Mouse (Mus musculus): ENCODE results near the gene Dnajc2.
A peak's percentile ranks its signal among the peaks of the same experiment; 100 is the strongest.

Dnajc2 gene

DNA sequence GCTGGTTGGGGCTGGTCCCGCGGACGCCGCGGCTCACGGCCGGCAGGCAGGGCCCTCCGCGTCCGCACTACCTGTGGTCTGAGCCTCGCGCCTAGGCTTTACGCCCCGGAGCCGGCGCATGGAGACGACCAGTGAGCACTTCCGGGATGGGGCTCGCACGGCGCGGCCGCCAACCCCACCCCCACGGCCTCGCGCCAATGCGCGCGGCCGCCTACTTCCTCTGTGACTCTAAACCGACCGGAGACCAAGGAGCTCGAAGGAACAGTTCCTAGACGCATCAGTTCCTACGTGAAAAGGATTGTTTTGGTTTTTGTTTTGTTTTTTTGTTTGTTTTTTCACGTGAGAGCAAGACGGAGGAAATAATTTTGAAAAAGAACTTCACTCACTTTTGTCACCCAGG lies at the start of gene Dnajc2, which contains the start of gene Psmc2:
TSS of gene Dnajc2 (minus strand) at position 199 of the 400 bp plus-strand sequence.
TSS of gene Psmc2 (plus strand) at position 231 of the 400 bp plus-strand sequence.
- peak; percentile 89 for DNase-seq

DNA sequence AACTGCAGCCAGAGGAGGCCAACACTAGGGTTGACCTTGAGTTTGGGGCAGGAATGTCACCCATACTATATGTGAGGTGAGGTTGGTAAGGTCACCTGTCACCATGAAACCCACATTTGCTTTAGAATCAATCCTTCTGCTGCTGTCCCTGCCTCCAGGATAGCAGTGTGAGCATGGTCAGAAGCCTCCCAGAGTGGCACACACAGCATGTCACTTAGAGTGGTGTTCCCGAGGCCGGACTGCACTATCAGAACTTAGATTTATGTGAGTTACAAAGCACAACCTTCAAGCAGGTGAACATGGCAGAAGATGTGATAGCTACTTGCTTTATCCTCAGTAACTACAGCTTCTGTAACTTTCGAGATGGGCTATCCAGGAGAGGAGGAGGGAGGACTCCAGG lies 46.7 kb upstream of the Dnajc2 start:
- DNase-seq: no peak

DNA sequence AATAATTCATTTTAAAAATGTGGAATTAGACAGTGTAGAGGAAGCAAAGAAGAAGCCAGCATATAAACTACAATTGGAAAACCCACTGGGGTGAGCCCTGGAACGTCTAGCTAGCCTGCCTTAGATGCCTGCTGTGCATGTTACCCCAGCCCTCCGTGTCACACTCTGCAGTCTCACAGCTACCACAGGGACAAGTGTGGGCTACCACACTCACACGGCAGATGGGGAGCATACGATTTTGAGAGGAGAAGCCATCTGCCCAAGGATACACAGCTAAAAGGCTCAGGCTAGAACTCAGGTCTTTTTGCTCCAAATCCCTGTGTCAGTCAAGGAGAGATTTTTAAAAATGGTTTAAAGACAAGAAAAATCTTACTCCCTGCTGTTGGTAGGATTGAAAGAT lies 43.8 kb upstream of the Dnajc2 start:
- no peak for DNase-seq

DNA sequence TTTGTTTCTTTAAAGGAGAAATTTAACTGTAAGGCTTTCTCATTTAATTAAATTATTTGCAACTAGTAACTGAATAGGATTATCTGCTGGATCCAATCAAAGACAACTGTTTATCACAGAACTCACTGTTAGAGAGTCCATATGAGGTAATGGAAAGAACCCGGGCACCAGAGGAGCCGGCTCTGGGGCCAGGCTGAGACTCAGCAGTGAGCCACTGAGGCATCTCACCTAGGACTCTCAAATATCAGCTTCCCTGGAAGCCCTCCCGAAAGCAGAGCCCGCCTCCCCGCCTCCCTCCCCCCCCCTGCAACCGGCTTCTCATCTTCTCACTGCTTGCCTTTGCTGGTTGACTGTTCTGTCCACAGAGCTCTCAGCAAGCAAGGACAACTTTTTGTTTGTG lies 42.6 kb upstream of the Dnajc2 start:
- DNase-seq: no peak

DNA sequence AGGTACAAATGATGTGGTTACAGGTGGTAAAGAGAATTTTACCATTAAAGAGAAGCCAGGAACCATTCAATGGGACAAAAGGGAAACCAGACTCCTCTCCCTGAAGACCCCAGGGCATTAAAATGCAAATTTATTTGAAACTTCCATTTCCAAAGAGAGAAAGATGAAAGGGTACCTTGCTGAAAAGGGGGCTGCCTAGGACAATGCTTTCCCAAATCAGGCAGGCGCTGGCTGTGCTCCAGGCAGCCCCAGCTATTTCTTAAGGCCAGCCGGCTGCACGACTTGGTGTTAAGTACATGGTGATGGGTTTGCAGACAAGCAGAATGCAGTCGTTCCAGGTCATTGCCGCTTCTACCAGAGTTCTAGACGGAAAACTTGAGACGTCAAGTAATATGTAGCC lies 41.3 kb upstream of the Dnajc2 start:
- no peak for DNase-seq

DNA sequence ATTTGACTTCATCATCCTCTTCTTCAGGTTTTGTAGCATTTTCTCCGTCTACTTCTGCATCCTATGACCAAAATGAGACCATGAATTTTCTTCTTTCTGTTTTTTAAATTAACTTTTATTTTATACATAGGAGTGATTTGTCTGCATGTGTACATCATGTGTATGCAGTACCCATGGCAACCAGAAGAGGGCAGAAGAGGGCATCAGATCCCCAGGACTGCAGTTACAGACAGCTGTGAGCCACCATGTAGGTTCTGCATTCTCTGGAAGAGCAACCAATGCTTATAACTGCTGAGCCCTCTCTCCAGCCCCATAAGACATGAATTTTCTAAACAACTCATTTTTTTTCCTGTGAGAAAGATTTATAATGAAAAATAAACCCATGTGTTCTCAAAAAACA lies 28.9 kb upstream of the Dnajc2 start:
- DNase-seq: peak; percentile 23

DNA sequence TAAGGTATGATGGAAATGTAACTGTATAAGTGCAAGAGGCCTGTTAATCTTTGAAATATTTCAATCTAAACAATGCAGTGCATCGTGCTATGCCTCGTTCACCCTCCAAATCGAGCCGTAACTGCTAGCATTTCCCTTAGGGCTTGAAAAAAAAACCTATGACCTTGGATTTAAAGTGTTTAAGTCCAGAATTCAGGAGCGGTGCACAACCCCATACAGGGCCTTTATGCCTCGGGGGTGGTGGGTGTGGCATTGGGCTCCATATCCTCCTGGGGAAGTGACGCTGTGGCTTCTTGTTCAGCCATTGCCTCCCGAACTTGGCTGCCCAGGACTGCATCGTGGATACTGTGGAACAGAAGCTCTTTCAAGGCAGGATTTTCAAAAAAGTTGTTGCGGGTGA lies 25.9 kb upstream of the Dnajc2 start:
- DNase-seq: no peak

DNA sequence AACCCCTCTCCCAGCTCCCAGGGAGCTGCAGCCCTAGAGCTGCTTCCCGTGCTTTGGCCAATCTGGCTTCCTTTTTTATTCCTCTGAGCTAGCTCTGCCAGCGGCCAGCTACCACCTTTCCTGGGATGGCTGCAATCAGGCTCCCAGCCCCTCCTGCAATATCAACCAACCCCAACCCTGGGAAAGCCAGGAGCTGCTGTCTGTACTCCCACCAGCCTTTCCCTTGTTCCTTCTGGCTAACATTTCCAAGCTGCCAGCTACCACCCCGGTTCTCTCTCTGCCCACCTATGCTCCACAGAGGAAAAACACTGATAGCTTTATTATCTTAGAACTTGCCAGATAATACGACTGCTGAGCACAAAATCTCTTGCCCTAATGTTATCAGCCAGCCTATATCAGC lies 19.8 kb upstream of the Dnajc2 start:
- no peak for DNase-seq

DNA sequence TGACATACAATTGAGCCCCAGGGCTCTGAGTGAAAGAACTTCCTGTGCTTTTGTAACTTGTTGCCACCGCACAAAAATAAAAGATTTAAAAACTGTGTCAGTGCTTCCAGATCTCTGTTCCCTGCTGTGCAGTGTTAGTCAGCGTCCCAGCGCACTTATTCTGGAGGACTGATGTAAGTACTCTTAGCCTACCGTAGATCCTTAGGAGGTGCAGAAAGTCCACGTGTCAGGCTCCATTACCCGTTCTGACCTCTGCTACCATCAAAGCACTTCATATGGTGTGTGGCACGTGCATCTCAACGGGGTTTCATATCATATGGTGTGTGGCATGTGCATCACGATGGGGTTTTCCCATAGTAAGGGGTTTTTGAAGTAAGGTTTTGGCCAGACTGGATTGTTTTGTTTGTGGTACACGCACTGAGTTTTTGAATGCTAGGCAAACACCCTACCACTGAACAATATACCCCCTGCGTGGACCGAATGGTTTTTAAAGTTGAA lies 18.7 kb upstream of the Dnajc2 start:
- DNase-seq: no peak

DNA sequence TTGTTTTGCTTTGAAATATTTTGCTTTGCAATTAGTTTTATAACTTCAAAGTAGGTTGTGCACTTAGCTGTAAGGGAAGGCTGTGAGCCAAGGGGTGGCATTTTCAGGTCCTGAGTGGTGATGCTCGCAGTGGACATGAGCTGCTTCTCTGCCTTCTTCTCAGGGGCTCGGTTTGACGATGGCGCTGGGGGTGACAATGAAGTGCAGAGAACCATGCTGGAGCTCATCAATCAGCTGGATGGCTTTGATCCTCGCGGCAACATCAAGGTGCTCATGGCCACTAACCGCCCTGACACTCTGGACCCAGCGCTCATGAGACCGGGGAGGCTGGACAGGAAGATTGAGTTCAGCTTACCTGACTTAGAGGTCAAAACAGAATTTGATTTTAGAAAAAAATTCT lies 17.9 kb upstream of the Dnajc2 start:
- no peak for DNase-seq

DNA sequence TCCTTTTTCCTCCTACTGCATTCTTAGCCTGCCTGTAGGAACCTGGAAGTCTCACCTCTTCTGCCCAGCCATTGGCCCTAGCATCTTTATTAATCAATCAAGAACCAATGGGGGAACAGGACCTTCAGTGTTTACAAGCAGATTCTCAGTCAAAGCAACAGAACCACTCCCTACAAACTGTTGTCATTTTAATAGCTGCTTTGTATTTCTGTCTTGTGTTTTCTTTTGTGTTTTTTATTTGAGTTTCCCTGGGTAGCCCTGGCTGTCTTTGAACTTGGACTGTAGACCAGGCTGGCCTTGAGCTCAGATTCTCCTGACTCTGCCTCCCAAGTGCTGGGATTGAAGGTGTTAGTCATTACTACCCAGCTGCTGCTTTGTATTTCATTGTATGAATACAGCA lies 7.1 kb upstream of the Dnajc2 start:
- no peak for DNase-seq

DNA sequence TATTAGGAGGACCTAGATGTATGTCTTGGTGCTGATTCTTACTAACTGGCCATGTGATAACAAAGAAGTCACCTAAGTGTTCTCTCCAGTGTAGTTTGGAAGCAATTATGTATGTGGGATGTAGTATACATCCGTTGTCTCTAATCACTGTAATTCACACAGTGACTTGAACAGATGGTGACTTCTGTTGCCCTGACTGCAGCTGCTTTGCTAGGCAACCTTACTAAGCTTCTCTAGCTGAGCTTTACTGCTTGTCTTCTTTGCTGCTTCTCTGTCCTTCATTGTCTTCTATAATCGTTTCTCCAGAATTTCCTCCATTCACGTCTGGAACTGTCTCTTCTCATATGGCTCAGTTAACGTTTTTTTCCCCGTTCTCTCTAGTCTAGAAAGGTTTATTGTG lies 4.0 kb upstream of the Dnajc2 start:
- no peak for DNase-seq

DNA sequence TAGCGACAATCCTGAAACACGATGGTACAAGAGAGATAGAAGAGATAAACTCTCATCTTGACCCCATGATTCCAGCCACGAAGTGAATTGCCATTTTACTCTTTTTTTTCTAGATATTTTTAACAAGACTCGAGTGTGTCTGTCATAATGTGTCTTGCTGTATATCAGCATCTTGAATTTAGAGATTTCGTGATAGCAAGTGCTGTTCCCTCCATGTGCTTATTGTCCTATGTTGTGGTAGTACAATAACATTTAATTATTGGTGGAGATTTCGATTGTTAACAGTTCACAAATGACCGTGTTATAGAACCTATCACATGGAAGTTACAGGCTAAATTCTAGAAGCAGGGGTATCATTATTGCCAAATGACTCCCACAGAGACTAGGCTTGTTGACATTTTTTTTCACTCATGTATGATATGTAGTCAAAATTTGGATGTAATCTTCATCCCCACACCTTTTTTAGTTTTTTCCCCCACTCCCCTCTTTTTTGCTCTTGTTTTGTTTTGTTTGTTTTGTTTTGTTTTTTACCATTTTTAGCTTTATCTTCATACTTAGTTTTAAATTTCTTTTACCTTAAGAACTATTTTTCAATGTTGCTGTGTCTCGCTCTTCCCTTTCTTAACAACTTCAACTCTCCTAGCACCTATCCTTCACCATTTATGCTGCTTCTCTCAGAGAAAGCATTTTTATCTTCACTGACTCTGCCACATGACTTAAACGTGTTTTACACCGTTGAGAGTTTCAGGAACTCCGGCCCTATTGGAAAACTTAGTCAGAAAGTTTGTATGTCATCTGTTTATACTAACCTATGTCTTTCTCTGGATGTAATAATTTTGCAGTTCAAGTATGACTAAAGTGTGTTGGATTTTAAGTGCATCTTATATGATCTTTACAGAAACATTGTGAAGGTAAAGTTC lies 2.4 kb upstream of the Dnajc2 start:
- no peak for DNase-seq

DNA sequence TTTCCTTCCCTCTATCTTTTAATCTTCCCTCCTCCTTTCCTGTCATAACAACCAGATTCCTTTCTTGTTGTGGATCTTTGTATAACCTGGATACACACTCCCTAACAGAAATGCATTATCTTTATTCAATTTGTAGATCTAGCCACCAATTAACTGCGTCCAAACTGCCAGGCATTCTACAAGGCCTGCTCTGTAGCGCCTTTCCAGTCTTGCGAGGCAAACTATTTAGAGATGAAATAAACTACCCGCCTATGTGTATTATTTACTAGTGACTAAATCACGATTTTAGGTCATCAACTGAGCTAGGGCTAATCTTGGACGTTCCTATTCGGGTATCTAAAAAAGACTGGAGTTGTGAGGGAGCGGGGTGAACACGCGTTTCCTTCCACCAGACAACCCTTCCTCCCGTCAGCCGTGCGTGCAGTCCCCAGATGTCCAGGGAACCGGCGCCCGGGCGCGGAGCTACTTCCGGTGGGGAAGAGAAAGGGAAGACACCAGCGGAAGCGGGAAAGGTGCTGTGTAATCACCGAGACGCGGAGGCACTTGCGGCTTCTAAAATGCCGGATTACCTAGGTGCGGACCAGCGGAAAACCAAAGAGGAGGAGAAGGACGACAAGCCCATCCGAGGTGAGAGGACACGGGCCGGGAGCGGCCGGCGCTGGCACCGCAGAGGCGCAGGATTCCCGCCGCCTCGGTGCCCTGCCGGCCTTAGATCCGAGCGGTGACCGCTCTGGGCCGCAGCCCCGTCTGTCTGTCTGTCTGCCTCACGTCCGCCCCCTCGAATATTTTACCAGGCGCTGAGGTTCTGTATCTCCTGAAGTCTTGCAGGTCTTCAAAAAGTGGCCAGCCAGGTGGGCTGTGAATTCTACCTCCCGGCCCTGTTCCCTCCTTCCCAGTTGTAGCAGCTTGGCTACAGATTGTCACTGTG lies 1.5 kb upstream of the Dnajc2 start:
- DNase-seq: peak; percentile 92

DNA sequence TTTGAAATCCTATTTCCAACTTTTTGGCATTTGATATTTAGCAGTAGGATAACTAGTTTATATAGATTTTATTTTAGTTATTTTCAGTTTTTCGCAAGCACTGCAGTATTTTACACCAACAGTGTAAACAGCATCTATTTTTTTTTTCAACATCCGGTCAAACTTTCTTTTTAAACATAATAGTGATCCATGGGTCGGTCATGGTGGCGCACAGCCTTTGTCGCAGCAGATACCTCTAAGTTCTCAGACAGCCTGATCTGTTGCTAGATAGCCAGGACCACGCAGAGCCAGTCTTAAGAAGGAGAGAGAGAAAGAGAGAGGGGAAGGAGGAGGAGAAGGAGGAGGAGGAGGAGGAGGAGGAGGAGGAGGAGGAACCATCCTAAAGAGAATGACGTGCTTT lies 725 bp upstream of the Dnajc2 start:
- no peak for DNase-seq

DNA sequence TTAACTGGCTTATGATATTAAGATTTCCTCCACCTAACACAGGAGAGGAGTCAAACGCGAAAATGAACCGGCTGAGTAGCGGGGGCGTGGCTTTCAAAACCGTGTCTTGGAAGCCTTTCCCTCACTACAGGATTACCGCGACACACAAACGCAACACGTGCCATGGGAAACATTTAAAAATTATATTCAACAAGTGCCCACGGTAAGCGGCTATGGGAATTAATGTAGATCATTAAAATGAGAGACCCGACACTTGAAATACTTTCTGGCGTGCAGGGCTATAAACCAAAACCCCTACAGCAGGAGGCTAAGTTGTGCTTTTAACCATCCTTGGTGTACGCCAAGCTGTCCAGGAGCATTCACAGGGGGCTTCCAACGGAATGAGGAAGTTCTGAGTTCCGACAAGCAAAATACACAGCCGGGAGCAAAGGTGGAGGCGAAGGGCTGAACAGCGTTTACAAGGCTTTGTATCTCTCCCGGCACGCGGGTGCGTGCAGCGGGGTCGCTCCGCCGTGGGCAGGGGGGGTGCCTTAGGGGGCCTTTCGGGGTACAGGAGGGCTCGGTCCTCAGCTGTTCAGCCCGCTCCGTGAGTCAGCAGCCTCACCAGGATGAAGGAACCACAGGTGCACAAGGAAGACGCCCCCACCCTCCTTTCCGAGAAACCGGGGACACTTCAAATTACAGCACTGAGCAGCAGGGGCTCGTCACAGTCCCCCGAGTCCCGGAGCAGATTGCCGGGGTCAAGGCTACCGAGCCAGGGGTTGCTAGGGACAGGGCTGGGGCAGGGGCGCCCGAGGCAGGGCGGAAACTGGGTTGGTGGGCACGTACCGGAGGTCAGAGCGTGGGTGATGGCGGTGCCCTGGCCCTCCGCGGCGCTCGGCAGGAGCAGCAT lies 644 bp downstream of the Dnajc2 start:
- peak; percentile 11 for DNase-seq

DNA sequence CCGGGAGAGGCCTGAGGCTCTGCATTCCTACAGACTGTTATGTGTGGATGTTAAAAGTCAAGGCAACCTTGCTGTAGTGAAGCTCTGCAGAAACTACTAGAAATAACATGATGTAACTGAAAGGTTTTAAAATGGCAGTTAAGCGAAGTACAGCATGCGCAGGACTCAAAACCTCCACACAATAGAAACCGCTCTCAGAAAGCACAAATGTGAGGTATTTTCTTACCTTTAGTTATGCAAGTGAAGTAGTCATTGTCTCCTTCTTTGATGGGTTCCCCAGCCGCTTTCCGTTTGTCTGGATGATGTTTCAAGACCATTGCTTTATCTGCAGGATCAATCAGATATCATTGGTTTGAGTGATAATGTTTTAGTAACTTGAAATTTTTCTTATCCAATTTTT lies 8.6 kb downstream of the Dnajc2 start:
- no peak for DNase-seq

DNA sequence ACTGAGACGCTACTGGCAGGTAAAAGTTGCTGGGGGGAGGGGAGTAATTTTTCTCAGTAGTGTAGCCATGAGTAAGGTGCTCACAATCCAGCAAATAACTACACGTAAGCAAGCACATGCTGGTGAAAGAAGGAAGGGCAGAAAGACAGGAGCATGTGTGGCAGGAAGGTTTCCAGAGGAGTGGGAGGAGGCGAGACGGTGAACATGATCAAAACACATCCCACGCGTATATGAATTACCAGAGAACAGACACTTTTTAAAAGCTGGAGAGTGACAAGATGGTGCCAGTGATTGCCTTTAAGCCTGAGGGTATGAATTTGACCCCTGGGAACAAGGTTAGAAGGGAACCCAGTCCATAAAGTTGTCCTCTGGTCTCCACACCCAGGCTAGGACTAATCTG lies 15.2 kb downstream of the Dnajc2 start:
- DNase-seq: no peak

DNA sequence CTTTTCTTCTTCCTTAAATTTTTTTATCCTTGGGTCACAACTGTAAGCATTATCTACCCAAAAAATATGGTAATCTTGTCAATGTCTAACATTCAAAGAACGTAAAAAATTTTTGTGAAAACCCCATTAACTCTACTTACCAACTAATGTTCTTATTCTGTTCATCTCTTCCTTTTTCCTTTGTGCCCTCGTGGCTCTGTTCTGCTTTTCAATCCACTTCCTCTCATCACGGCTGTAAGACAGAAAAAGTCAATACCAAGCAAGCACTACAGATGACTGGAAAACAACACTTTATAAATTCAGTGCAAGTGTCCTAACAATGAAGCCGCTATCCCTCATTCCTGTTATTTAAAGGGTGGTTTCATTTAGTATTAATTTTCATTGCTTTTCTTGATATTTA lies 16.5 kb downstream of the Dnajc2 start:
- no peak for DNase-seq

DNA sequence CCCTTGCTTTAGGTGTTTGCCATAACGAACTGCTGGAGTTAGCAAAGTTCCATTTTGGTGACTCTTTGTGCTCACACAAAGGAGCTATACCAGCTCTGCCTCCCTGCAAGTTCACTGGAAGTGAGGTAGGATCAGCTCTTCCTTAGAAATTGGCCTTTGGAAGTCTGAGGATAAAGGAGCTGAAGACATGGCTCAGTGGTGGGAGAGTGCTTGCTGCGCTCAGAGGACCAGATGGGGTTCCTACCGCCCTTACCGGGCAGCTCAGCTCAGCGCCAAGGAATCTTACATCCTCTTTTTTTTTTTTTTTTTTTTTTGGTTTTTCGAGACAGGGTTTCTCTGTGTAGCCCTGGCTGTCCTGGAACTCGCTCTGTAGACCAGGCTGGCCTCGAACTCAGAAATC lies 39.1 kb downstream of the Dnajc2 start:
- no peak for DNase-seq

DNA sequence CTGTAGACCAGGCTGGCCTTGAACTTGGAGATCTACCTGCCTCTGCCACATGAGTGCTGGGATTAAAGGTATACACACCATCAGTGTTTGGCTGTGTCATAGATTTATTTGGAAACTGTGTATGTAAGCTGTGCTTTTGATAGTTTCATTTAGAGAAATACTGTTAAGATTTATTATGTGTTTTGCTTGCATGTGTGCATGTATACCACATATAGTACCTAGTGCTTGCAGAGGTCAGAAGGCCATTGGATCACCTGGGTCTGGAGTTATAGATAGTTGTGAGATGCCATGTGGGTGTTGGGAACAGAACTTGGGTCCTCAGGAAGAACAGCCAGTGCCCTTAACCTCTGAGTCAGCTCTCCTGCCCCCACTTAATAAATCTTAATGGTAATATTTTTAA lies 40.4 kb downstream of the Dnajc2 start:
- DNase-seq: no peak

DNA sequence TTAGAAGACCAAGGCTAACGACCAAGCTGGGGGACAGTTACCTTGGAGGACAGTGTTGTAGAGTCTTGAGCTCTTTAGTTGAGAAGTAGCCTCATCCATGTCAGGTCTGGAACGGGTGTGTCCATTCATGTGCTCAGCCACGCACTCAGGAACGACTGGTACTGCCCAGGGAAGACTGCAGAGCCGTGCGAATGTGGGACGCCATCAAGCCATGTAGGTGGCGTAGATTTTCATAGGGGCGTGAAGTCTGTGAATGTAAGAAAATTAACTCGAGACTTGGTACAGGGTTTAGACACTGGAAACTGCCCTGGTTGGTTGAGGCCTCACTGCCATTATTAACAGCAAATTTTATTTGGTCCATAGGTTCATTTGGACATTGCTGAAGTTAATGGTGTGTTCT lies 41.4 kb downstream of the Dnajc2 start:
- DNase-seq: no peak

DNA sequence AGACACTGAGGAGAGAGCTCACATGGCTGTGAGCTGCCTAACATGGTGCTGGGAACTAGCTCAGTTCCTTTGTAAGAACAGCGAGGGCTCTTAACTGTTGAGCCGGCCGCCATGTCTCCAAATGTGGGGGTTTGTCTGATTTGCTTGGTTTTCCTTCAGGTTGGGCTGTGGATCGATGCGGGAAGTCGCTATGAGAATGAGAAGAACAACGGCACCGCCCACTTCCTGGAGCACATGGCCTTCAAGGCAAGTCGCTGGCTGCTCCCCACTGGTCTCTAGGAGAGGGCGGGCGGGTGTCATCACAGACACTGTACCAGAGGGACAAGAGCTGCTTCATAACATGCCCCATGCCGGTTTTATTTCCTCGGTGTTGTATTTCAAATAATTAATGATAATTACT lies 45.2 kb downstream of the Dnajc2 start:
- no peak for DNase-seq
